Mouse (Mus musculus) monocyte, adult 2 months (primary cell): ENCODE results near the gene Mob1a.

ENCODE experiments used
- DNase-seq, 2 experiments: peaks; one replicate each; pipeline ENCODE4 v3.0.0; 2022; ENCODE audit warnings: low spot score in 2 of 2, low read depth in 1 of 2

Gene Mob1a

GRCm38 (mm10) chr6:83325525-83326393 lies at the start of gene Mob1a, which contains the start of gene Mthfd2:
TSS of gene Mob1a (plus strand) at chr6:83326016.
TSS of gene Mthfd2 (minus strand) at chr6:83325908.
- peak; percentile 87 to 93 for DNase-seq

DNA sequence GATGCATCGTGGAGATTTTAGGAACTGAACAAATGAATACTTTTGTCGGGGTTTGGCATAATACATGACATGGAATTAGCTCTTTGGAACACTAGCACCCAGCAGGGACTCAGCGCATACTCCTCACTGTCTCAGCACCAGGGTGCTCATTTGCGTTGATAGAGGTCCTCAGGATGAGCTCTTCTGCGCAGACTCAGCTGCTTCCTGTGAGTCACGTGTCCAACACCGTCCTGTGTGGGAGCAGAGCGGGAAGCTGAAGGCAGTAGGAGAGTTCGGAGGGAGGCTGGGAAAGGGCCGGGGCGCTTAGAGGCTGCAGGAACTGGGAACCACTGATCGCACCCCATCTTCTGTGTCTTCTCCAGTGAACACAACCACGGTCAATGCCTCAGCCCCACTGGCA lies 48.7 kb upstream of the Mob1a start:
- DNase-seq, result no peak

DNA sequence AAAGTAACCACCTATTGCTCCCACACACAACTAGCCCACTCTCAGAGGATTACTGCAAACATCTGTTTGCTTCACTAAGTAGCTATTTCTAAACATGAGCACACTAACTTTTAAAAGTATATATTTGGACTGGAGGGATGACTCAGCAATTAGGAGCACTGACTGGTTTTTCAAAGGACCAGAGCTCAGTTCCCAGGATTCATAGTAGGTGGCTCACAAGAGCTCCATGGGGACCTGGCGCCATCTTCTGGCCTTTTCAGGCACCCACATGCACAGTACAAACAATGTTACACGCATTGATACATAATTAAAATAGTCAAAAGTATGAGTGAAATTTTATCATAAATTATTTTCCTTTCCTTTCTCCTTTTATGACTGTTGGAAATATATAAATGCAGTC lies 46.9 kb upstream of the Mob1a start:
- DNase-seq, result no peak

DNA sequence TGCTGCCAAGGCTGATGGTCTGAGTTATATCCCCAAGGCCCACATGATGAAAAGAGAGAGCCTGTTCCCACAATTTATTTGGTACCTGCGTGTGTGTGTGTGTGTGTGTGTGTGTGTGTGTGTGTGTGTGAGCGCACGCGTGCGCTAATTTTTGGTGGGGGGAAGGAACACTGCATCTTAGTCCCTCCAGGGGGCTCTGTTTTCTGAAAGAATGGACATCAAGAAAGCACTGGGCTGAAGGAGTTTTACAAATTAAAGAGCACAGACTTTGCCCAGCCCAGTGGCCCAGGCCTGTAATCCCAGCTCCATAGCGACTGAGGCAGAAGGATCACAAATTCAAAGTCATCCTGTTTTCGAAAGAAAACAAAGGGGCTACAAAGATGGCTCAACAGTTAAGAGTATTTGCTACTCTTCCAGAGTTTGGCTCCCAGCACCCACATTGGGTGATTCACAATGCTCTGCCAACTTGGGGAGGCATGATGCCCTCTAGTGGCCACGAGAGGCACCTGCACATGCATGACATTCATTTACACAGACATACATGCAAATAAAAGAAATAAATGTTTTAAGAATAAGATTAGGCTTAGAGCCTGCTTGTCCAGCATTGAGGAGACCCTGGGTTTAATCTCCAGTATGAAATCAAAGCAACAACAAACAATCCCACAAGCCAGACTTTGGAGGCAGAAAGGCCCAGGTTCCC lies 45.4 kb upstream of the Mob1a start:
- no peak for DNase-seq

GRCm38 (mm10) chr6:83300447-83301229 lies 25.2 kb upstream of the Mob1a start:
- DNase-seq, result no peak

DNA sequence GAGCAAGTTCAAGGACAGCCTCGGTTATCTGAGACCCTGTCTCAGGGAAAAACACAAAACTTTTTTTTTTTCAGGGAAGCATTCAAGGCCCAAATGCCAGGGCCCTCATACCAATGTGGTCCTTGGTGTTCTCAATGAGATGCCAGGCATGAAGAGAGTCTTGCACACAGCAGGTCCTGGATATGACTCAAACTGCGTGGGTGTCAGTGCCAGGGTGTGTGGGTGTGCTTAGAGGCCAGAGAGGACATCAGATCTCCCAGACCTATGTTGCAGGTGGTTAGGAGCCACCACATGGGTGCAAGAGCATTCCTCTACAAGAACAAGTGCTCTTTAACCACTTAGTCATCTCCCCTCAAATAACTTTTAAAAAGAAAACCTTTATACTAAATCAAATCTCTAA lies 24.5 kb upstream of the Mob1a start:
- DNase-seq, result no peak

- DNase-seq, result no peak
Observed at GRCm38 (mm10) chr6:83302264-83302663, 23.6 kb upstream of the Mob1a start.

- DNase-seq, result no peak
Observed at GRCm38 (mm10) chr6:83309017-83309416, 16.8 kb upstream of the Mob1a start.

DNA sequence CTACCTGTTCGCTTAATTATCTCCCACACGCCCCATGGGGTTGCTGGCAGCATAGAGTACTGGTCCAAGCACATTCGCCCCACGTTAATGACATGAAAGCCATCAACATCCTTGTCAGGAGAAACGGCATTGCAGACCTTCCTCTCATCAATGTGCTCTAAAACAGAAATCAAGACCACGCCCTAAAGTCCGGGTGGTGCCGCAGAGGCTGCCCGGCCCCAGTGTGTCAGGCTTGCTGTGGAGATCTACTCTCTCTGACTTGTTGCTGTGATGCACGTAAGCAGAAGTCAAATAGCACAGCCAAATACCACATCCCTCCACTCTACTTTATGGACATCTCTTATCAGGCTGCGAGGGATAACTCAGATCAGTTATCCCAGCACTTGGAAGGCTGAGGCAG lies 14.6 kb upstream of the Mob1a start:
- no peak for DNase-seq

DNA sequence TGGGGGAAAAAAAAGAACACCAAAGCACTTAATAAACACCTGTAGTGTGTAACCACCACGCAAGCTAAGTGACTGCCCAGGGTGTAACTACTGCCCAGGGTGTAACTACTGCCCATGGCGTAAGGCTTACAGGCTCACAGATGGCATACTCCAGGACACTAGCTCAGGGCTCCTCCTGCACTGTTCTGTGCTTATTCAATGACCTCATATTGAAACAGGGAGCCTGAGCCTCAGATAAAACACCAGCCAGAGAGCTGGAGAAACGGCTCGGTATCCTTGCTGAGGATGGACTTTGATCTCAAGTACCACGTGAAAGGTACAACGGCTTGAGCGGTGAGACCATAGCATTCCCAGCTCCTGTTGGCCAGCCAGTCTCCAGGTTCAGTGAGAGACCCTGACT lies 13.8 kb upstream of the Mob1a start:
- DNase-seq, result no peak

DNA sequence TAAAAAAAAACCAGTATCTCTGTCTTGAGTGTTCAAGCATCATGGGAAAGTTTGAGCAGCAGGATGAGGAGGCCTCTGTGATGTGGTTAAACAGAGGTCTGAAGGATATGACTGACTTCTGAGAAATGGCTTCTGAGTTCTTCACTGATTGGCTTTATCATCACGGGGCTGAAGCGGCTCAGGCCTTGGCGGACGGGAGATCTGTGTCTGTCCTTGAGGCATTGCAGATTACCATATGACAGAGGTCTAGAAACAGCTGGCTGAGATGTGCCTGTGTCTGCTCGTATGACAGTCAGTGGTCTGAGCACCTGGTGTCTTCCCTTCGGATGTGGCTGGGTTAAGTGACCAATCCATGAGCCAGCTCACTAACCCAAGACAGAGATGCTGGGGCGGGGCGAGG lies 13.3 kb upstream of the Mob1a start:
- DNase-seq, result no peak

GRCm38 (mm10) chr6:83315293-83315692 lies 10.5 kb upstream of the Mob1a start:
- no peak for DNase-seq

DNA sequence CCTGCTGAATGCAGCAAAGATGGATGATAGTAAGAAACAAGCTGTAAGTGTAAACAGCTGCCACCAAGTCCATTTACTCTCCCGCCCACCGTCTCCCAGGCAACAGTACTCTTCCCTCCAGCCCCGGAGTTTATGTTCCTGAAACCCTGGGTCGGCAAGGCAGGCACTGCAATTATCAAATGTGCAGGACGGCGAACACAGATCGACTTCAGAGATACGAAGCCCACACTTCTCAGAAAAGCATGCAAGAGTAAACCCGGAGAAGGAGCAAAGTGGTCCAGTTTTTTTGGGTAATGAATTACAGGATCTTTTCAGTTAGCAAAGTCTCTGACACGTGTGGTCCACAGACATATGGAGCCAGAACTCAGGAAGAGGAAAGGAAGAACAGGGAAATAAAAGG lies 9.8 kb upstream of the Mob1a start:
- DNase-seq, result no peak

GRCm38 (mm10) chr6:83317108-83317741 lies 8.6 kb upstream of the Mob1a start:
- peak; percentile 56 to 80 for DNase-seq

DNA sequence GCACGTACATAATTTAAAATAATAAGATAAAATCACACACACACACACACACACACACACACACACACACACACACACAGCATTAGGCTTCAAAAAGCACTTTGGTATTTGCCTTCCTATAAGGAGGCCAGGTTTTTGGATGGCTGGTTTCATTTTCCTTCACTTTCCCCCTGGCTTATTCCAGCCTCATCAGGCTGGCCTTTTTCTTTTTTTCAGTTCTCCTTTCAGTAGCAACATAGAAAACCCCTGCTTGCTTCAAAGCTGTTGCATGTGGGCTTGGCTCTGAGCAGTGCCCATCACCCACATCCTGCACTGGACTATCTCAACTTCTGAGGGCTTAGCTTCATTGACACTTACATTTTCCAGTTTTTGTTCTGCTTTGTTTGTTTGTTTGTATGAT lies 3.9 kb upstream of the Mob1a start:
- DNase-seq, result no peak

- no peak for DNase-seq
Observed at GRCm38 (mm10) chr6:83322794-83323193, 3.0 kb upstream of the Mob1a start.

DNA sequence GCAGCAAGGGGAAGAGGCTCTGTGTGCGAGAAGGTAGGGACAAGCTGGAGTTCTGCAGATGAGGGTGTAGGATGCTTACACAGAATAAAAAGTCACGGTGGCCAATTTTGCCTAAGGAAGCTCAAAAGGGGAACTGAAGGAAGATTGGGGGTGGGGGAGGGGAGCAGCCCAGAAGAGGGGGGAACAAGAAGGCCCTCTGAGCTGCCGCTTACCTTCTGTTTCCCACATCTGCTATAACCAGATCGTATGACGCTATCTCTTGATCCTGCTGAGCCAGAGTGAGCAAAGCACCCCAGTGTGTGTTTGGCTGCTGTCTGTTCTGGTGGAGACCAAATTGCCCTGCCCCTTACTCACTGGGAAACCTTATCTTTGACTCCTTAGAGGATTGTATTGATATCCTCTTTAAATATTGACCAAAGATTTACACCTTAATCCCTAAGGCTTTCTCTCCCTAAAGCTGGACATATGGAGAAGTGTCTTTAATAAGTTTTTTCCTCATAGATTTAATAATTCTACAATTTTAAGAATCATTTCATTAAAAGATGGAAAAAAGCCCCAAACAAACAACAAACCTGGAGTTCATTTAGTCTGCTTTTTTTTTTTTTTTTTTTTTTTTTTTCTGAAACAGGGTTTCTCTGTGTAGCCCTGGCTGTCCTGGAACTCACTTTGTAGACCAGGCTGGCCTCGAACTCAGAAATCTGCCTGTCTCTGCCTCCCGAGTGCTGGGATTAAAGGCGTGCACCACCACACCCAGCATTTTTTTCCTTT lies 2.0 kb upstream of the Mob1a start:
- DNase-seq, result no peak

- no peak for DNase-seq
Observed at GRCm38 (mm10) chr6:83326394-83326736, 549 bp downstream of the Mob1a start.

DNA sequence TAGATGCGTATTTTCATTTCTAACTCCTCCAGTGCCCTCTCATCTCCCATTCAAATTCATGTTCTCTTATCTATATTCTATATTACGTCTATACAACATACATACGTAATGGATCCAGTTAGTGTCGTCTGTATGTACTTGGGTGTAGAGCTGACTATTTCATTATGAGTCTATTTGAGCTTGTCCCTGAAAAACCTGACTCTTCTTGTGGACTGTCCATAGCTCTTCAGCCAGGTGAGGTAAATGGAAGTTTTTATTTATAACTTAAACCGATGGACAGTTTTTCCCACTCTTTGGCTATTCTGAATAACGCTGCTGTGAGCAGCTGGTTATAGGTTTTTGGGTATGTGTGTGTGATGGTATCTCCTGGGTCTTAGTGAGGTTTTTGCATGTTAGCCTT lies 945 bp downstream of the Mob1a start:
- DNase-seq, result no peak

GRCm38 (mm10) chr6:83327591-83328190 lies 1.9 kb downstream of the Mob1a start:
- DNase-seq, result no peak
